Comparison of ENCODE assay signal across 9 mouse cellular contexts in genomic region chr10:90830268-90830585, GRCm38 (mm10).
DNase-seq lines count a peak whose midpoint lies in the region; ATAC-seq lines count a peak whose summit lies in the region.
"Had no signal": no experiment of that assay in that cellular context is flagged by ENCODE, and none has a peak within 500 bp of the region (broad histone marks: within the 10 kb centered on the region; RNA-seq: fewer than 3 reads in every experiment).

No protein-coding gene starts in this region.

- H3K4me3 ChIP-seq in limb, embryonic 12.5 days (replicated peaks): 0 out of 2 replicates have a peak overlapping the region, but pooled peaks have one; percentile 59
- peak overlapping the region; percentile 51; the same call in 1 of the 2 replicates for H3K4me3 ChIP-seq in stomach, embryonic 15.5 days (replicated peaks)

- H3K9ac ChIP-seq in limb, embryonic 12.5 days (replicated peaks): no peak overlapping the region
- no peak overlapping the region for H3K9ac ChIP-seq in stomach, embryonic 15.5 days

- no peak overlapping the region for H3K27ac ChIP-seq in limb, embryonic 12.5 days
- H3K27ac ChIP-seq in stomach, embryonic 15.5 days: no peak overlapping the region

- no peaks in the 10 kb centered on the region for H3K36me3 ChIP-seq in limb, embryonic 12.5 days
- no peaks in the 10 kb centered on the region for H3K36me3 ChIP-seq in stomach, embryonic 15.5 days

- H3K4me2 ChIP-seq in limb, embryonic 12.5 days: peak overlapping the region; percentile 99
- H3K4me2 ChIP-seq in stomach, embryonic 15.5 days: no peak overlapping the region

- DNase-seq in embryo, embryonic 10.5 days (ENCODE audit: low spot score): peak; percentile 39
- DNase-seq in embryo, embryonic 9.5 days (ENCODE audit: extremely low spot score): no peak
- DNase-seq in retina, embryonic 14.5 days (ENCODE audit: low spot score): peak; percentile 29
- DNase-seq in retina, postnatal 1 day: no peak
- no peak for DNase-seq in frontal cortex, adult 2 months (ENCODE audit: extremely low spot score in 1 of 2, low spot score in 1 of 2)
- DNase-seq: lung, postnatal 14 days had no signal

- peaks cover 73% of the 10 kb centered on the region for H3K27me3 ChIP-seq in limb, embryonic 12.5 days
- peaks cover 60% of the 10 kb centered on the region for H3K27me3 ChIP-seq in stomach, embryonic 15.5 days (replicated peaks)

- ATAC-seq in limb, embryonic 12.5 days (ENCODE audit: insufficient number of reproducible peaks, insufficient read depth, low FRiP score, low TSS enrichment, low read depth): no peak
- no peak for ATAC-seq in stomach, embryonic 15.5 days (ENCODE audit: insufficient read depth, low FRiP score, low read depth)
- no peak for ATAC-seq in erythroblast, adult 5-6 weeks (replicated peaks; ENCODE audit: low FRiP score, poor library complexity, severe bottlenecking)

- no peaks in the 10 kb centered on the region for H3K9me3 ChIP-seq in limb, embryonic 12.5 days
- no peaks in the 10 kb centered on the region for H3K9me3 ChIP-seq in stomach, embryonic 15.5 days

- 3% methylated on average over 11 of the region's 11 CpGs for WGBS in limb, embryonic 12.5 days
- 2% methylated on average over 11 of the region's 11 CpGs for WGBS in stomach, embryonic 15.5 days

- peaks cover 5% of the 10 kb centered on the region; the same call in 1 of the 2 replicates for H3K4me1 ChIP-seq in limb, embryonic 12.5 days (replicated peaks)
- peaks cover 3% of the 10 kb centered on the region for H3K4me1 ChIP-seq in stomach, embryonic 15.5 days

Comparison
In these comparisons a context has a peak if more than half of its experiments do, and no peak if none do; other contexts are left out.
1. DNase-seq: peak in embryo, embryonic 10.5 days (single experiment) and retina, embryonic 14.5 days (single experiment); none in embryo, embryonic 9.5 days (single experiment), retina, postnatal 1 day (single experiment) and frontal cortex, adult 2 months (0 of 2).